Mouse (Mus musculus) kidney, embryonic 14.5 days (tissue): ENCODE data around the gene Ranbp17. TPM values are rescaled to one million over a fixed set of nuclear protein-coding genes. Genes with fewer than 3 reads are reported as not detected.

Experiments
- ATAC-seq: fragments of 200-750 bp; cut with Nextera tagmentation; 2 replicates; pipeline ENCODE4 v1.8.0; 2017; ENCODE audit warnings: moderate number of reproducible peaks, mild to moderate bottlenecking, moderate TSS enrichment, moderate library complexity; ENCODE audit not compliant: low FRiP score, low TSS enrichment
- H3K27ac ChIP-seq: fragments of 300-500 bp; sonication (generic); 2 replicates; pipeline ENCODE4 v1.5.1; 2014; ENCODE audit warnings: low read depth, mild to moderate bottlenecking, low read length, moderate library complexity, mixed read lengths
- H3K27me3 ChIP-seq: fragments of 300-500 bp; sonication (generic); 2 replicates; pipeline ENCODE4 v1.6.1; 2014; ENCODE audit warnings: mild to moderate bottlenecking, low read length; ENCODE audit not compliant: control insufficient read depth, insufficient read depth
- H3K36me3 ChIP-seq: fragments of 300-500 bp; sonication (generic); 2 replicates; pipeline ENCODE4 v1.6.1; 2014; ENCODE audit warnings: low read length, mixed read lengths; ENCODE audit not compliant: control insufficient read depth, insufficient read depth
- H3K4me1 ChIP-seq: fragments of 300-500 bp; sonication (generic); 2 replicates; pipeline ENCODE4 v1.6.1; 2014; ENCODE audit warnings: low read length, mixed read lengths; ENCODE audit not compliant: control insufficient read depth, insufficient read depth
- H3K4me2 ChIP-seq: fragments of 300-500 bp; sonication (generic); replicated peaks from 2 replicates; pipeline ENCODE4 v1.6.1; 2014; ENCODE audit warnings: low read depth, mild to moderate bottlenecking, low read length
- H3K4me3 ChIP-seq: fragments of 300-500 bp; sonication (generic); 2 replicates; pipeline ENCODE4 v1.5.1; 2014; ENCODE audit warnings: mild to moderate bottlenecking, low read length
- H3K9ac ChIP-seq: fragments of 300-500 bp; sonication (generic); 2 replicates; pipeline ENCODE4 v1.6.1; 2014; ENCODE audit warnings: low read depth, mild to moderate bottlenecking, low read length, moderate library complexity
- H3K9me3 ChIP-seq: fragments of 300-500 bp; sonication (generic); 2 replicates; pipeline ENCODE4 v1.6.1; 2016; ENCODE audit warnings: low read length; ENCODE audit not compliant: control insufficient read depth
- WGBS: fragments of 180-500 bp; shearing (Covaris S2); extraction: QIAGEN DNeasy Blood & Tissue Kit; methylation state at CpG from one replicate; pipeline ENCODE4 v1.1.7; 2014; 5-methylcytosine and 5-hydroxymethylcytosine counted together
- polyA plus RNA-seq: library from polyadenylated mRNA; unstranded; fragments of >200 nt; fragmentation: Nextera tagmentation; extraction: Ambion mirVana; gene quantifications from 2 replicates; pipeline ENCODE4 v1.2.1, GENCODE M21; 2014

The Ranbp17 gene
- polyA plus RNA-seq, 1 experiment from 2014 or later = 9.8 TPM

GRCm38 (mm10) chr11:33388685-33389084 lies 124.9 kb downstream of the Ranbp17 start:
- Histone ChIP-seq H3K9ac (no peak overlapping the region), H3K36me3 (no peaks in the 10 kb centered on the region), H3K4me1 (no peaks in the 10 kb centered on the region), H3K27ac (no peak overlapping the region), H3K4me3 (no peak overlapping the region), H3K9me3 (no peaks in the 10 kb centered on the region), H3K27me3 (no peaks in the 10 kb centered on the region), H3K4me2 (no peak overlapping the region)
- WGBS = 94% methylated on average over 2 of the region's 2 CpGs
- no peak for ATAC-seq

- H3K36me3 ChIP-seq = no peaks in the 10 kb centered on the region
- no peak overlapping the region for H3K4me2 ChIP-seq
- WGBS = 58% methylated on average over 5 of the region's 5 CpGs
- no peak overlapping the region for H3K27ac ChIP-seq
- H3K9ac ChIP-seq = no peak overlapping the region
- H3K4me1 ChIP-seq = no peaks in the 10 kb centered on the region
- no peaks in the 10 kb centered on the region for H3K9me3 ChIP-seq
- ATAC-seq = no peak
- no peaks in the 10 kb centered on the region for H3K27me3 ChIP-seq
- H3K4me3 ChIP-seq = no peak overlapping the region
Observed at GRCm38 (mm10) chr11:33361867-33362266, 151.7 kb downstream of the Ranbp17 start.

GRCm38 (mm10) chr11:33349269-33349668 lies 164.3 kb downstream of the Ranbp17 start:
- 89% methylated on average over 2 of the region's 2 CpGs for WGBS
- Histone ChIP-seq H3K4me1 (no peaks in the 10 kb centered on the region), H3K9ac (no peak overlapping the region), H3K4me2 (no peak overlapping the region), H3K9me3 (no peaks in the 10 kb centered on the region), H3K36me3 (no peaks in the 10 kb centered on the region), H3K27ac (no peak overlapping the region), H3K4me3 (no peak overlapping the region), H3K27me3 (no peaks in the 10 kb centered on the region)
- no peak for ATAC-seq

GRCm38 (mm10) chr11:33342061-33342460 lies 171.5 kb downstream of the Ranbp17 start:
- H3K36me3 ChIP-seq = no peaks in the 10 kb centered on the region
- no peak overlapping the region for H3K27ac ChIP-seq
- no peak overlapping the region for H3K4me2 ChIP-seq
- H3K9me3 ChIP-seq = no peaks in the 10 kb centered on the region
- no peaks in the 10 kb centered on the region for H3K4me1 ChIP-seq
- 87% methylated on average over 2 of the region's 2 CpGs for WGBS
- H3K4me3 ChIP-seq = no peak overlapping the region
- H3K27me3 ChIP-seq = no peaks in the 10 kb centered on the region
- H3K9ac ChIP-seq = no peak overlapping the region
- ATAC-seq = no peak

- Histone ChIP-seq H3K4me1 (no peaks in the 10 kb centered on the region), H3K4me3 (no peak overlapping the region), H3K4me2 (no peak overlapping the region), H3K27ac (no peak overlapping the region), H3K9me3 (no peaks in the 10 kb centered on the region), H3K27me3 (no peaks in the 10 kb centered on the region), H3K9ac (no peak overlapping the region), H3K36me3 (no peaks in the 10 kb centered on the region)
- ATAC-seq = peak; percentile 62; the same call in 1 of the 2 replicates
- WGBS = 53% methylated on average over 7 of the region's 7 CpGs
Observed at GRCm38 (mm10) chr11:33336552-33337121, 176.9 kb downstream of the Ranbp17 start.

- 95% methylated on average over 3 of the region's 3 CpGs for WGBS
- H3K27me3 ChIP-seq = no peaks in the 10 kb centered on the region
Observed at GRCm38 (mm10) chr11:33335616-33336015, 177.9 kb downstream of the Ranbp17 start.

GRCm38 (mm10) chr11:33332137-33332536 lies 181.4 kb downstream of the Ranbp17 start:
- no peaks in the 10 kb centered on the region for H3K9me3 ChIP-seq
- no peak for ATAC-seq
- H3K9ac ChIP-seq = no peak overlapping the region
- H3K27ac ChIP-seq = no peak overlapping the region
- H3K4me2 ChIP-seq = no peak overlapping the region
- H3K36me3 ChIP-seq = no peaks in the 10 kb centered on the region
- H3K27me3 ChIP-seq = no peaks in the 10 kb centered on the region
- H3K4me1 ChIP-seq = no peaks in the 10 kb centered on the region
- H3K4me3 ChIP-seq = no peak overlapping the region
- 52% methylated on average over 5 of the region's 5 CpGs for WGBS

More at GRCm38 (mm10) chr11:33335616-33336015, 177.9 kb downstream of the Ranbp17 start:
- ATAC-seq = no peak
- Histone ChIP-seq H3K9me3 (no peaks in the 10 kb centered on the region), H3K4me1 (no peaks in the 10 kb centered on the region), H3K9ac (no peak overlapping the region), H3K4me3 (no peak overlapping the region), H3K27ac (no peak overlapping the region), H3K4me2 (no peak overlapping the region), H3K36me3 (no peaks in the 10 kb centered on the region)

- Histone ChIP-seq H3K9ac (no peak overlapping the region), H3K4me1 (no peaks in the 10 kb centered on the region), H3K36me3 (no peaks in the 10 kb centered on the region), H3K4me2 (no peak overlapping the region), H3K4me3 (no peak overlapping the region), H3K9me3 (no peaks in the 10 kb centered on the region), H3K27me3 (no peaks in the 10 kb centered on the region), H3K27ac (no peak overlapping the region)
- 74% methylated on average over 7 of the region's 7 CpGs for WGBS
- ATAC-seq = no peak
Observed at GRCm38 (mm10) chr11:33319006-33319611, 194.4 kb downstream of the Ranbp17 start.

GRCm38 (mm10) chr11:33309566-33309965 lies 204.0 kb downstream of the Ranbp17 start:
- WGBS = 40% methylated on average over 4 of the region's 4 CpGs

More at GRCm38 (mm10) chr11:33309566-33309965, 204.0 kb downstream of the Ranbp17 start:
- no peak overlapping the region for H3K27ac ChIP-seq
- no peaks in the 10 kb centered on the region for H3K4me1 ChIP-seq
- H3K9ac ChIP-seq = no peak overlapping the region
- ATAC-seq = no peak
- H3K4me2 ChIP-seq = no peak overlapping the region
- H3K9me3 ChIP-seq = no peaks in the 10 kb centered on the region
- H3K36me3 ChIP-seq = no peaks in the 10 kb centered on the region
- no peaks in the 10 kb centered on the region for H3K27me3 ChIP-seq
- H3K4me3 ChIP-seq = no peak overlapping the region
